In the genomic region with DNA sequence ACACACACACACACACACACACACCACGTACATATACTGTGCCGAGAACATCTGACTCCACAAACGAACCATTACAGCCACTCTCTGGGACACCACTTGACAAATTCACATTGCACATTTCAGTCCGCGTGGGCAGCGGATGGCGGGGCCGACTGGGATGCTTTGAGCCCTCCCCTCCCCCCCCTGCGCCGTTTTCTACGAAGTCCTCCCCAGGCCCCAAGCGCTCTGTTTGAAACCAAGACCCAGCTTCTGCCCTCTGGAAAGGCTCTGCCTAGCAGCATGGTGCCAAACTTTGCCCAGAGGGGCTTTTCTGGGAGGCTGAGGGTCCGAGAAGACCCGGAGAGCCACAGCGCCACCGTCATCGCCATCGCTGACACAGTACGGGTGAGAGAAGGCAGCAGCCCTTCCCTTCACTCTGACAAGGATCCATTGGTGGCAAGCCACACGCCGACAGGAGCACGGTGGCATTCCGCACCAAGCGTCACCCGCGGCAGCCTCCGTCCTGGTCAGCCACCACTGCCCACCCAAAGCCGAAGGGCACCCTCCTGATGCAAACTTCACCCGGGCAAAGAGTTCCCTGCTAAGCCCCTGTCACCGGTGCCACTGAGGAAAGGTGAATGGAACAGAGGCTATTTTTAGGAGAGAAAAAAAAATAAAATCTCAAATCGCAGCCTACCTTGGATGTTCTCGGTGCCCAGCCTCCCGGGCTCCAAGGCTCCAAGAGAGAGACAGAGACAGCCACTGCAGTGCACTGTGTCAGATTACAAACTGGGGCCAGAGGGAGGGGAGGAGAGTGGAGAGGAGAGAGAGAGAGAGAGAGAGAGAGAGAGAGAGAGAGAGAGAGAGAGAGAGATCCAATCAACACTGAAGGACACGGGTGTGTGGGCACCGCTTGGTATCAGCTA, we compare ENCODE assay signal across 8 mouse cellular contexts. TPM values are rescaled to one million over a fixed set of nuclear protein-coding genes. Genes with fewer than 3 reads are reported as not detected.
A peak's percentile ranks its signal among the peaks of the same experiment; 100 is the strongest.
DNase-seq lines count a peak whose midpoint lies in the region; ATAC-seq lines count a peak whose summit lies in the region.

No protein-coding gene starts in this region.

- H3K9ac ChIP-seq in heart, embryonic 15.5 days: peak overlapping the region; percentile 25
- 0 out of 2 replicates have a peak overlapping the region, but pooled peaks have one; percentile 15 for H3K9ac ChIP-seq in intestine, embryonic 15.5 days
- peak overlapping the region; percentile 79 for H3K9ac ChIP-seq in midbrain, embryonic 13.5 days (replicated peaks)

- no peaks in the 10 kb centered on the region for H3K9me3 ChIP-seq in heart, embryonic 15.5 days (replicated peaks)
- no peaks in the 10 kb centered on the region for H3K9me3 ChIP-seq in intestine, embryonic 15.5 days
- peaks cover 6% of the 10 kb centered on the region; the same call in 1 of the 2 replicates for H3K9me3 ChIP-seq in midbrain, embryonic 13.5 days

- DNase-seq in heart, postnatal 25 days (ENCODE audit: low spot score): no peak
- peak; percentile 53 for DNase-seq in embryo, embryonic 11 days
- no peak for DNase-seq in urinary bladder, postnatal 25 days (ENCODE audit: low spot score)
- DNase-seq in urinary bladder, adult 18-20 months (ENCODE audit: low spot score in 2 of 2): no peak
- DNase-seq in cerebellum, postnatal 36 days: no peak

- peak overlapping the region; percentile 43 for H3K4me3 ChIP-seq in heart, embryonic 15.5 days
- peak overlapping the region; percentile 25 for H3K4me3 ChIP-seq in intestine, embryonic 15.5 days (replicated peaks)
- H3K4me3 ChIP-seq in midbrain, embryonic 13.5 days (replicated peaks): peak overlapping the region; percentile 58

- intact Hi-C loops in heart, postnatal 25 days (cut with DNase I): no loop called here

- H3K27ac ChIP-seq in heart, embryonic 15.5 days: no peak overlapping the region
- H3K27ac ChIP-seq in intestine, embryonic 15.5 days: no peak overlapping the region
- H3K27ac ChIP-seq in midbrain, embryonic 13.5 days: peak overlapping the region; percentile 87

- WGBS in heart, embryonic 15.5 days: 1% methylated on average over 35 of the region's 35 CpGs
- WGBS in intestine, embryonic 15.5 days: 2% methylated on average over 35 of the region's 35 CpGs
- WGBS in midbrain, embryonic 13.5 days: under 1% methylated on average over 32 of the region's 35 CpGs

- peaks cover 23% of the 10 kb centered on the region for H3K27me3 ChIP-seq in heart, embryonic 15.5 days
- no peaks in the 10 kb centered on the region for H3K27me3 ChIP-seq in intestine, embryonic 15.5 days (replicated peaks)
- peaks cover 4% of the 10 kb centered on the region; the same call in 1 of the 2 replicates for H3K27me3 ChIP-seq in midbrain, embryonic 13.5 days

- no peak for ATAC-seq in heart, embryonic 15.5 days (replicated peaks; ENCODE audit: insufficient number of reproducible peaks, insufficient read depth, low FRiP score, low read depth)
- ATAC-seq in intestine, embryonic 15.5 days: no peak
- peak; percentile 67 for ATAC-seq in midbrain, embryonic 13.5 days

- peaks cover 10% of the 10 kb centered on the region; the same call in 1 of the 2 replicates for H3K4me1 ChIP-seq in heart, embryonic 15.5 days (replicated peaks)
- no peaks in the 10 kb centered on the region; the same call in 1 of the 2 replicates for H3K4me1 ChIP-seq in intestine, embryonic 15.5 days (replicated peaks)
- peaks cover 22% of the 10 kb centered on the region for H3K4me1 ChIP-seq in midbrain, embryonic 13.5 days (replicated peaks)

- H3K36me3 ChIP-seq in heart, embryonic 15.5 days: no peaks in the 10 kb centered on the region
- no peaks in the 10 kb centered on the region for H3K36me3 ChIP-seq in intestine, embryonic 15.5 days
- H3K36me3 ChIP-seq in midbrain, embryonic 13.5 days: no peaks in the 10 kb centered on the region

- H3K4me2 ChIP-seq in heart, embryonic 15.5 days: peak overlapping the region; percentile 70
- H3K4me2 ChIP-seq in intestine, embryonic 15.5 days (replicated peaks): peak overlapping the region; percentile 66
- H3K4me2 ChIP-seq in midbrain, embryonic 13.5 days (replicated peaks): peak overlapping the region; percentile 84

RNA-seq across cellular contexts. Expression of a gene that starts 0.7 kb away (rescaled TPM):
- polyA plus RNA-seq in heart, embryonic 15.5 days (2015; fragmentation: Nextera tagmentation; extraction: Ambion mirVana): 0.10 and 0.30 TPM in 2 replicates
- total RNA-seq in heart, postnatal 25 days (2021): under 1 TPM in 1 of 2 experiments, not detected in 1; 0.20 TPM
- polyA plus RNA-seq in intestine, embryonic 15.5 days (2015; fragmentation: Nextera tagmentation; extraction: Ambion mirVana): 0.98 and 1.5 TPM in 2 replicates
- 3.0 and 3.5 TPM in 2 replicates for polyA plus RNA-seq in midbrain, embryonic 13.5 days (2015; fragmentation: Nextera tagmentation; extraction: Ambion mirVana)

RNA-seq across cellular contexts. Expression of a gene that starts 55.8 kb away (rescaled TPM):
- polyA plus RNA-seq in heart, embryonic 15.5 days (2015; fragmentation: Nextera tagmentation; extraction: Ambion mirVana): 21.0 and 25.7 TPM in 2 replicates
- total RNA-seq in heart, postnatal 25 days (2021): 10 to 100 TPM; 12.6 to 14.2 TPM
- 21.1 and 24.1 TPM in 2 replicates for polyA plus RNA-seq in intestine, embryonic 15.5 days (2015; fragmentation: Nextera tagmentation; extraction: Ambion mirVana)
- polyA plus RNA-seq in midbrain, embryonic 13.5 days (2015; fragmentation: Nextera tagmentation; extraction: Ambion mirVana): 15.5 and 17.0 TPM in 2 replicates

Comparison
In these comparisons a context has a peak if more than half of its experiments do, and no peak if none do; other contexts are left out.
1. H3K9ac ChIP-seq: peak in every context shown above with its lines; median percentile 79 in midbrain, embryonic 13.5 days; 25 in heart, embryonic 15.5 days; 15 in intestine, embryonic 15.5 days.